Mouse (Mus musculus): ENCODE data around the gene Islr2.

Islr2 gene

DNA sequence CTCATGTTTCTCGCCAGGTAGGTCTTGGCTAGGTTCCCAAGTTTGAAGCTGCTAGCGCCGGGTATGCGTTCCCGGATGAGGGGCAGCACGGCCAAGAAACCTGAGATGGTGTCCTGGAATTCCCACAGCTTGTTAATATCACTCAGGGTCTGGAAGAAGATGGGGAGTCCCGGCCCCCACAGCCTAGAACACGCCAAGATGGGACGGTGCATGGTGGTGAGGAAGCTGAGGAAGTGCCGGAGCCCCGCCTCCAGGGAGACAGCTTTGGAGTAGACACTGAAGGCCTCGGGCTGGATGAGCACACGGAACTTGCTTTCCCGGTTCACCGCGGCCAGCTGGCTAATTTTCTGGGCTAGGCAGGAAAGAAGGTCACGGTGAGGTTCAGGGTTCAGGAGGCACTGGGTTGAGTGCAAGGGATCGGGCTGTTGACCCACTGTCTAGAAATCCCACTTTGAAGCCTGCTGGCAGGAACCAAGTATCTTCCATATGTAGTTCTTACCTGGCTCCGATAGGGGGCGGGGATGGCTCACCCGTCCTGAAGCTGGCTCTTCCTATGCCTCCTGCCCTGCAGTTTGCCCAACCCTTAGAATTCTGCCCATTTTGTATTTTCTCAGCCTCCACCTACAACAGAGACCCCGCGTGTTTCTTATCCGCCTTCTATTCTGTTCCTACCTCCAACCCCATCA lies 16.2 kb upstream of the Islr2 start:
- peak; percentile 32 for DNase-seq (ENCODE audit: low spot score)

DNA sequence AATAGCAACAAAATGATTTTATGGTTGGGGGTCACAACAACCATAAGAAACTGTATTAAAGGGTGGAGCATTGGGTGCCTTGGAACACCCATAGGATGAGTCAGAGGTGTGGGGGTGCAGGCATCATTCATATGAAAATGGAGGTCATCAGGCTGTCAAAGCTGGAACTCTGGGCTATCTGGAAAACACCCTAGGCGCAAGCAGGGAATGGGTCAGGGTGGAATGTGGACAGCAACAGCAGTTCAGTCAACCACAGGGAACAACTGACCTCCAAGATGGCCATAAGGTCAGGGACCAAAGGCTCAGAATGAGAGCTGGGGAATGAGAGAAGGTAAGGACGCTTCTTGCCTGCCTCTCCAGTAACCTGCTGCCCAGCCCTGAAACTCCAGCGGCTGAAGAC lies 14.4 kb upstream of the Islr2 start:
- no peak for DNase-seq (ENCODE audit: low spot score)

DNA sequence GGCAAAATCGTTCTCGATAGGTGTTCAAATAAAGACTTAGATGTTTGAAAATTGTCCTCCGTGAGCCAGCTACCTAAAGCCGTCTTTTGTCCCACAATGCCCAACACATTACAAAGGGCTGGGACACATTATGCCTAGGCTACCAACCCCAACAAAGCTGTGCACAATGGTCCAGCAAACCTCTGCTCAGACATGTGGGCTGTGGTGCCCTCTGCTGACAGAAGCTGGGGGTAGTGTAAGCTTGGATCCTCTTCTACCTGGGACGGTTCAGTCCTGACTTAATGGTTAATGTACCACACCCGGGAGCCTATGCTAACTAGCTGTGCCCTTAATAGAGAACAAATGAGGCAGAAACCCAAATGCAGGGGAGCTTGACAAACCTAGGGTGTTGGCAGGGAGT lies 12.3 kb upstream of the Islr2 start:
- DNase-seq (ENCODE audit: low spot score) = no peak

DNA sequence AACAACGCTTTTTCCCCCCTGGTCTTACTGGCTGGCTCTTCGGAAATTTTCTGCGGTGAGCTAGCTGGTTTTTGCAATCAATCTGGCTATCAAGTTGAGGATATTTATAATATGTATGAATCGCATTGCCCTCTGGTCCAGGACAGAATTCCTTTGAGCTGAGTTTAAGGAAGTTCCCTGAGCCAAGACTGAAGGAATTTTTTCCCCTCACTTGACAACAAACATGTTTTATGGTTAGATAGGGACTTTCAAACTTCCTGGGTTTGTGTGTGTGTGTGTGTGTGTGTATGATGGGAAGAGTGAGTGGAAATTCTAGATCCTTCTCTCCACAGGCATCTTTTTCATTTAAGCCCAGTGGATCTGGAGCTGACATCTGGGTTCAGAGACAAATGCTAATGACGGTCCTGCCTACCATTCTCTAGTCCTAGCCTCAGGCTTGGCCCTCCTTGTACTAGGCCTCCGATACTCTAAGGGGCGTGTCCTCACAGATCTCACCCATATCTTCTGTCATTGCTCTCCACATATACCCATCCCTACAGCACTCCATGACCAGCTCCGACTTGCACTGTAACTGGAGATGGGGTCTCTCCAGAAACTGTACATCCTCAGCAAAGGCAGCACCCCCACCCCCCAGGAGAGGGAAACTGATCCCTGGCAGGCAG lies 10.5 kb upstream of the Islr2 start:
- DNase-seq (ENCODE audit: low spot score) = no peak

DNA sequence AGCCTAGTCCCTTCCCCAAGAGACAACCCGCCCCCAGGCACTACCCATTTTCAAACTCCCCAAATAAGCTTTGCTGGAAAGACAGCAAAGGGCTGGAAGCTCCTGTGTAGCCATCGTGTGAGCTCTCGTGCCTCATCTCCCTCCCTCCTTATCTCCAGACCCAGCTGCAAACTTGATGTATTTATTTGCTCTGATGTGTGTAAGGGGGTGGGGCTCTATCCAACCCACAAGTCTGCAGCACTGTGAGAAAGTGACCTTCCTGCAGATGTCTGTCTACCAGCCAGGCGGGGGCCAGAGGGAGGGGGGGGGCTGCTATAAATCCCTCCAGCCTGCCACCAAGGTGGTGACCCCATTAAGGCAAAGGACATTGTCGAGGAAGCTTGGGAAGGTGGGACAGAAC lies 9.7 kb upstream of the Islr2 start:
- DNase-seq (ENCODE audit: low spot score) = no peak

DNA sequence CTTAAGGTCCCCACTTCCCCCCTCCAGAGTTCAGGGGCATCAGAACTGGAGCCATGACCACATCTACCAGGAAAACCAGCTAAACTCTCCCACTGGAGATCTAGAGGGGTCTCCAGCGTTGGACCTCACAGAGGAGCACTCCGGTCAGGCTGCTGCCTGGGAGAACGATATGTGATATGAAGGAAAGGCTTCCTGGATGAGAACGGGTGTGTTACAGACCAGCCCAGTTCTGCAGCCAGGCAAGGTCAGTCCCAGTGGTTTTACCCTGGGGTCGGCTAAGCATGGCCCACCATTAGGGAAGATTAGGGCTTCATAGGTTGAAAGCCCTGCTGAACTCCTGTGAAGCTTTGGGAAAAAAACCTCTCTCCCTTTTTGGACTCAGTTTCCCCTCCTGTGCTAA lies 9.3 kb upstream of the Islr2 start:
- no peak for DNase-seq (ENCODE audit: low spot score)

DNA sequence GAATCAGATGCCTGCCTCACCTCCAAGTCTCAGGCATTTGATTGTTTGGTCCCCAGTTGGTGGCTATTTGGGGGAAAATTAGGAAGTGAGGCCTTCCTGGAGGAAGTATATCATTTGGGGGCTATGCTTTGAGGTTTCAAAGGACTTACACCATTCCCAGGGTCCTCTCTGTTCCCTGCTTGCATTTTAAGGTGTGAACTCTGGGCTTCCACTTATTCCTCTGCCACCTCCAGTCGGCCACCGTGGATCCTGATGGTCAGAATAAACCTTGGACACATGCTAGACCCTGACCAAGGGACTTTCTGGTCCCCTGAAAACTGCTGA lies 6.1 kb upstream of the Islr2 start:
- DNase-seq (ENCODE audit: low spot score) = no peak

DNA sequence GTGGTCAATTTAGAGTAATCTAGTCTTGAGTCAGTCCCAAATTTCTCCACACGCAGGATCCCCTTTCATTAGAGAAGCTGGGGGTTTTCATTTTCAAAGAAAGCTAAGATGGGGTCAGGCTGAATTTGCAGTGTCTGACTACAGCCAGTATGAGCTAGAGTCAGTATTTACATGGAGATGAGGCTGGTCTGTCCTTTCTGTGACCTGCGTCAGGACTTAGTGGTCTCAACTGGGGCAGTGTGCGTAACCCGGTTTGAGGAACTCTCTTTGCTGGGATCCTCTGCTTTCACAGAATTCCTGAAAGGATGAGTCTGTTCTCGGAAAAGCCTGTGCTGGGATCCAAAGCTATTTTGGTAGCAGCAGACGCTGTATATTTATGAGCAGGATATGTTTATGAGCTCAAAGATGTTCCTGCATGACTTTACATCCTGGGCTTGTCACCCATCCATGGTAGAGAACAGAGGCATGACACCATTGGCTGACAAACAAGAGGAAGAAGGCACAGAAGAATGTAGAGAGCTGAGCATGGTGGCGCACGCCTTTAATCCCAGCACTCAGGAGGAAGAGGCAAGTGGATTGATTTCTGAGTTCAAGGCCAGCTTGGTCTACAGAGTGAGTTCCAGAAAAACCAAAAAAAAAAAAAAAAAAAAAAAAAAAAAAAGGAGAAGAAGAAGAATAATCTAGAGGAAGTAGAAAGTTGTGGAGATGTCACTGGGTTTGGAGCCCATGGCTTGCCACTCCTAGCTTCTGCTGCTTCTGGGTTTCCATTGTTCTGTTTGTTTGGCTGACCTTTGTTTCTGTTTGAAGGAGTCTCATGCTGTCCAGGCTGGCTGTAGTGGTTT lies 5.6 kb upstream of the Islr2 start:
- no peak for DNase-seq (ENCODE audit: low spot score)

DNA sequence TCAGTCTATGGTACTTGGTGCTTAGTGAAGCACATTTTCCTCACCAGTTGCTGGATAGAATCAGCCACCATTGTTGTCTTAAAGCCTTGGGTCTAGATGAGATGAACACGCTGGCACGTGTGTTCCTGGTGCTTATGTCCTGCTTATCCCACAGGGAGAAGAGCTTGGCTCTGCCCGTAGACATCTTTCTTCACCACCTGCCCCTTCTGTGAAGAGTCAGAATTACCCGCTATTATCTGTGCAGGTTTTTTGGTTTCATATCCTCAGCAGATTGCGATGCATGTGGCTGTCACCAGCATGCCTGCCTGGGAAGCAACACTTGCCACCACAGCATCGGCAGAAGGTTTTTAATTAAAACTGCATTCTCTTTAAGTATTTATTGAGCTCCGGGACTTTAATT lies 1.9 kb upstream of the Islr2 start:
- DNase-seq (ENCODE audit: low spot score) = no peak

DNA sequence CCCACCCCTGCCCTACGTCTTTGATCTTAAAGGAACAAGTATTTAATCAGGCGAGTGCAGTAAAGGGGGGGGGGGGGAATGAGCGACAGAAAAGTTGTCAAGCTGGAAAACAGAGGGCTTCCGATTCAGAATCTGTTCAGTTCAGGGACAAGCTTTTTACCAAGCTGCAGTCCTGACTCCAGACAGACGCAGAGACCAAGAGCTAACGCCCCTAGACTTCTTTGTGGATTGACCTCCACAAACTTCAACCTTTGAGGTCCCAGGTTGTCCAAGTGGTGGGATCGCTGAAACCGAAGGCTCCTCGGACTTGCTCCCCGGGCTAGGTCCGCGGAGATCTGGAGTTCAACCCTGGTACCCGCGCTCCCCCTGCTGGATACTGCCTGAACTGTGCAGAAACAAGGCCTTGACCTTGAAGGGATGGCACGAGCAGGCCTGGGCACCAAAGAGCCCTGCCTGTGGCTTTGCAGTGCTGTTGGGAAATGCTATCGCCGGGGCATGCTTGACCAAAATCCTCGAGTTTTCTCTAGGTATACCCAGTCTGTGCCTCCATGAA lies 405 bp upstream of the Islr2 start:
- DNase-seq (ENCODE audit: low spot score) = peak; percentile 78

DNA sequence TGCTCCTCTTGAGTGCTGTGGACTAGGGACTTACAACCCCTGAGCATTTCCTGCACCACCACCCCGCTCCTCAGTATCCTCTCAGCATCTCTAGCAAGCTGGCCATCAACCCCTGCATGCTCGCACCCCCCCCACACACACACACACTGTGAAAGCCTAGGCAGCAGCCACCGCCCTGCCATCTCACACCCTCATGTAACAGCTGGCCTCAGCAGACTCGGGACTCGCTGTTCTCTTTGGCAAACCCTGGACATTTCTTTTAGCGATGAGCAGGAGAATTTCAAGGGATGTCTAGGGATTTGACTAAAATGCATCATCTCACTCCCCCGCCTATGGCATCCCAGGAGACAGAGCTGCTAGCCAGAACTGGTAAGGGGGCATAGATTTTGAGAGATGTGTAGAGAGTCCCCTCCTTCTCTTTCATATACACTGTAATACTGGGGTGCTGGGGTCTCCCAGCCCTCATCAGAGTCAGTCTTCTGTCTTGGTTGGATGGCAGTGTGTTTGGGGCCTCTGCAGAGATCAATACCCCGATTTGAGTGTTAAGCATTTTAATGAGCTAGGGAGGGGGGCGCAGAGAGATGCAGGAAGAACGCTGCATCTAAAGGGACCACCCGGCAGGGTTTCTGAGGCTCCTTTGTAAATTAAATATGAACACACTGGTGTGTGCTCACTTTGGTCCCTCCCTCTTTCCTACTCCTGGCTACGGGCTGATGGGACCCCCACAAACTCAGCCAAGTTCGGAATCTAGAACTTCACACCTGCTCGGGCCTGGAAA lies 1.3 kb downstream of the Islr2 start:
- DNase-seq (ENCODE audit: low spot score) = no peak

DNA sequence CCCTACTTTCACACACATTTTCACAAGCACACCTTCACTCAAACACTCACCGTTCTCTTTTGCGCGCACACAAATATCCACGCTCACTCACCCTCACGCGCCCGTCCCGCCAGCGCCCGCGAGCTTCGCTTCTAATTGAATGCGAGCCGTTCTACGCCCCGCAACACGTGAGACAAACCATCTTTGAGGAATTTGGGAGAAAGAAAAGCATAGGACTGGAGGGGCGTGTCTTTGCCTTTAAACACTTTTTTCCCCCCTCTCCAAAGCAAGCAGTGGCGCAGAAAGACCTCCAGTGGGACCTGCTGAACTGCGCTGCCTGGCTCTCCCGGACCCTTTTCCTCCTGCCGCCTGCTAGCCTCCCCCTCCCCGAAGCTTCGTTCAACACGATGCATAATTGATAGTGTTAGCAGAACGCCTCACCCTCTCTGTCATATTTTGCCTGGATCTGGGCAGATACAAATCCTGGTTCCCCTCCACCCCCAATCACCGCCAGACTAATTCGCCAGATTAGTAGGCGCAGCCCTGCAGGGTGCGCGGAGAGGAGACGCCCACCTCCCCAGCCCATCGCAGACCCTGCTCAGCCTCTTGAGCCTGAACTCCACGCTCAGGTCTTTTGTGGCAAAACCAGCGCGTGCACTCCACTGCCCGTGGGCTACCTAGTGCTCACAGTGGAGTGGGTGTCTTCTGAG lies 2.1 kb downstream of the Islr2 start:
- DNase-seq (ENCODE audit: low spot score) = no peak

DNA sequence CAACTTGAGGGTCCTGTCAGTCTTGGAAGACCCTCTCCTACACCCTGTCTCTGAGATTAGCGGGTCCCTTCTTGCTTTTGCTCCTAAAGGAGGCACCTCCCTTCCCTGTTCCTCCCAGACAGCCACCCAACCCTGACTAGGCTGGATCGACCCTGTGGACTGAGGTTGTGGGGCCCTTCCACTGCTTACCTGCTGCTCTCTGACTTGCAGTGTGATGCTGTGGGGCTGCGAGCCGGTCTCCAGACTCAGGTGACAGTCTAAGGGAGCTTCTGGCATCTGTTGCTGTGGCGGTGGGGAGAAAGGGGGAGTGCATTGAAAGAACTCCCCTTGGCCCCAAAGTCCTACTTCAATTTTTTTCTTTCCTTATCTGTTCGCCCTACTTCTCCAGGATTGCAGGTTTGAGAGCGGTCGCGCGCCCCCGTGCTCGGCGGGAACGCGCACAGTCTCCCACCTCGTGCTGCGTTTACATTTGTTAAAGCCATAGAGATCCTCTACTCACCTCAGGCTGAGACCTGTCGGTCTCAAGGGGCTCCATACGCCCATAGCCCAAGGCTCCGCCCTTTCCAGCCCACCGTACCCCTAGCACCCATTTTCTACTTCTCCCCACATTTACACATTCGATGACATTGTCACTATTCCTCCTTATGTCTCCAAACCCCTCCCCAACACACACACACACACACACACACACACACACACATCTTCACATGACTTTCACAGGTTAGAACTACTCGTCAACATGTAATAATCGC lies 2.9 kb downstream of the Islr2 start:
- no peak for DNase-seq (ENCODE audit: low spot score)

DNA sequence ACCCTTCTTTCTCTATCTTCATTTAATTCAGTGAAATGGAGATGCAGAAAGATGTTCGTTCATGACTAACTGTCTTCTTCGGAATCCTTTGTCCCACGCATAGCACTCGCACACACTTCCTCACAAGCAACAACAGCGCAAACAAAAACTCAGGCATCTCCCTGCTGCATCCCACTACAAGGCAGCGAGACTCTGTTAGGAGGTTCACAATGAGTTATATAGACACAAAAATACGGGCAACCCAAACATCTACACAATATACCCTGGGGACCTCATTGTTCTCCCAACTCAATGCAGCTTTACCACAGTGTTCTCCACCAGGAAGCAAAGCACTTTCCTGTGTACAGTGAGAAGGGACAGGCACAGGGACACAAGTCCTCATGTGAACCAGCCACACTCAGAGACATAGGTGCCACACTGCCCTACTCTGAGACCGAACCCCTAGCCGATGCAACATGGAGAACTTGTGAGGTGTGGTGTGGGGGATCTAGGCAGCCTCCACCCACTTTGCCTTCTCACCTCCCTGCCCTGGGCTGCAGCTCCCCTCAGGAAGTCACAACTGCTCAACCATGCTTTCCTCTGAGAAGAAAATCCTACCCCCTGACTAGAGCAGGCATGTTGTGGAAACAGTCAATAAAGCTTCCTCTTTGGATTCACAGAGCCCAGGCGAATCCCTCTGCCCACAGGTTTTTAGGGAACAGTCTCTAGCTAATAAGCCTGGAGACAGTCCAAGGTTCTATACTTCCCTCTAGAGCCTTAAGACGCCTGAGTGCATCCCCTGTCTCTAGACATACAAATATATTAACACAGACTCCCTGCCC lies 3.6 kb downstream of the Islr2 start:
- DNase-seq (ENCODE audit: low spot score) = no peak

DNA sequence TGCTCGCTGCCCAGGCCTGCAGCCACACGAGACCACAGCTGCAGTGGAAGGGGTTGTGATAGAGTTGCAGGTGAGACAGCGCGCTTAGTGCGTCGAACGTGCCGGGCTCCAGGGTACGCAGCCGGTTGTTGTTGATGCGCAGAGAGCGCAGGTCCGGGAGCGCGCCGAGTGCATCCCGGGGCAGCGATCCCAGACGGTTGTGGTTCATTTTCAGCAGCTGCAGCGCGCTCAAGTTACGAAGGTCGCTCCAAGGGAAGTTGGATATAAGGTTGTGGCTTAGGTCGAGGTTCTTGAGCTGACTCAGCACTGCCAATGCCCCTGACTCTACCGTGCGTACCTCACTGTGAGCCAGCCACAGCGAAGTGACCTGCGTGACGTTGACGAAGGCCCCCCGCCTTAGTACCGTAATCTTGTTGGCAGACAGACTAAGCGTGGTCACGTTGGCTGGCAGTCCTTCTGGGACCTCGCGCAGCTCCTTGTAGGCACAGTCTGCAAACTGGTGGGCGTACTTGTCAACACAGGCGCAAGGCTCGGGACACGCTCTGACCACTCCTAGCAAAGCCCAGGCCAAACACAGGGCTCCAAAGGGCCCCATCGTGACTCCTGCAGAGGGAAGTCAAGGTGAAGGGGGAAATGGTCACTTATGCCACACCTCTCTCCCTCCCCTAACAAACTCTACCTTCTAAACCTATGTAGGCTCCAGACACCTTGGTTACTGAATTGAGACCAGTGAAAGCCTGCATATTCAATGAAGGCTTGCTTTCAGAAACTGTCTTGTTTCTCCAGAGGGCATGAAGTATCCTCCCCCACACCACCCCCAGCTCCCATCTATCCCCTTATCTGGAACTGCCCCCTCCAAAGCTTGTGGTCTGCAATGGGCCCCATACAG lies 4.5 kb downstream of the Islr2 start:
- no peak for DNase-seq (ENCODE audit: low spot score)

DNA sequence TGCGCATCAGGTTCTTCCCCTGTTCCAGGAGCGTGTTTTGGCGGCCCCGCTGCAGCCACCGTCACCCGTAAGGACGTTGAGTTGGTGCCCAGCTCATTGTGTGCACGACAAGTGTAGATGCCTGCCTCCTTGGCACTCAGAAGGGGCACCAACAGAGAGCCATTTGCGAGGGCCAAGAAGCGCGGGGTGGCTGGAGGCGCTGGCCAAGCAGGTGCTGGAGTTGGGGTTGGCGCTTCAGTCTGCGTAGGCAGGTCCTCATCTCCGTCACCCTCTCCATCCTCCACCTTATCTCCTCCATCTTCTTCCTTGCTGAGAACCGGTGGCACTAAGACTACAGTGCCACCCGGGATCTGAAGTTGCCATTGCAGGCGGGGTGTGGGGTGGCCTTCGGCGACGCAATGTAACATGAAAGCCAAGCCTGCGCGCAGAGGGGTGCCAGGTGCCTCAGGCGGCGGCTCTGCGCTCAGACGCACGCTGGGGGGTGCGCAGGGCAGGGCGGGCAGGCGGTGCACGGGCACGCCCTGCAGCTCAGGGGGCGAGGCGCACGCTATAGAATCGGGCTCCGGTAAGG lies 5.2 kb downstream of the Islr2 start:
- no peak for DNase-seq (ENCODE audit: low spot score)

DNA sequence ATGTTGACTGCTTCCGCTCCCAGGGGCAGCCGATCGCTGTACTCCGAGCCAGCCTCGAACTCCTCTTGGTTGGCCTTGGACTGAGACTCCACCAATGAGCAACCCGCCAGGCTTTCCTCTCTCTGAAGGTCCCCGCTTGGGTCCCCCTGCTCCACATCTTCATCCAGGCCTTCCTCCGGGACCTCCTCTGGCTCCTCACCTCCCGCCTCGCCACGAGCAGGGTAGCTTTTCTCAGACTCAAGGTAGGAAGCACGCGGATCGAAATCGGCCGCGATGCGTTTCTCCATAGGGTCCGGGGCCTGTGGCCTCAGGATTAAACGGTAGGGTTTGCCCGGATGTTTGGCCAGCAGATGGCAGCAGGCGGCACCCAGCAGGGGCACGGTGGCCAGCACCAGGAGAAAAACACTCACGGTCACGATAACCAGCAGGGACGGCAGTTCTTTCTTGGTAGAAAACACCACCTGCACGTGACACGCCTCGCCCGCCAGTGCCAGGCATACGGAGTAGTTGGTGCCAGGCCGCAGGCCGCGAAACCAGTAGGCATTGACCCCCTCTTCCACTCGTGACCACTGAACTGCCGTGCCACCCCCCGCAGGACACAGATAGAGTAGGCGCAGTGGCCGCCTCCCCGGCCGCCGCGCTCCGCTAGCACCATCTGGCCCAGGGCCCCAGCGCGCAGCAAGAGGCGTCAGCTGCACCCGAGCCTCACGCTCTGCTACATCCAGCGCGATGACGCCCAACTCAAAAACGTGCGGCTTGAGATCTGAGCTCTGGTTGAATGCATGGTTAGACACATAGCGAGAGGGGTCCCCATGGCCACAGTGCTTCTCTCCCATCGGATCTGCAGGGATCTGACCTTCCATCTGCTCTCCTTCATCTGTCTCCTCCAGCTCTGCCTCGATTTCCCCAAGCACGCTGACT lies 6.1 kb downstream of the Islr2 start:
- DNase-seq (ENCODE audit: low spot score) = no peak
